Mouse (Mus musculus) intestine, embryonic 14.5 days (tissue): ENCODE measurements at regions not wholly inside any gene's neighbourhood (a gene's known extent, or its start where the extent isn't known, plus 50 kb on each side); places are given as distances from the start of the nearest gene placed in this dataset.

ENCODE experiments used
- ATAC-seq: fragments of 200-750 bp; cut with Nextera tagmentation; replicated peaks from 2 replicates; pipeline ENCODE4 v1.8.0; 2017; ENCODE audit warnings: low read depth, moderate number of reproducible peaks, moderate TSS enrichment, moderate library complexity; ENCODE audit not compliant: low FRiP score, low TSS enrichment
- DNase-seq: peaks from one replicate; pipeline ENCODE4 v3.0.0-alpha.2; 2018; ENCODE audit warnings: low spot score
- H3K27ac ChIP-seq: fragments of 300-500 bp; sonication (generic); 2 replicates; pipeline ENCODE4 v1.5.1; 2014; ENCODE audit warnings: low read depth, mild to moderate bottlenecking, control low read depth
- H3K27me3 ChIP-seq: fragments of 300-500 bp; sonication (generic); replicated peaks from 2 replicates; pipeline ENCODE4 v1.6.1; 2014; ENCODE audit warnings: low read length, control low read depth; ENCODE audit not compliant: control insufficient read depth, insufficient read depth
- H3K36me3 ChIP-seq: fragments of 300-500 bp; sonication (generic); 2 replicates; pipeline ENCODE4 v1.6.1; 2014; ENCODE audit warnings: low read length, control low read depth; ENCODE audit not compliant: control insufficient read depth, insufficient read depth
- H3K4me1 ChIP-seq: fragments of 300-500 bp; sonication (generic); replicated peaks from 2 replicates; pipeline ENCODE4 v1.6.1; 2014; ENCODE audit warnings: low read length, control low read depth, mixed read lengths; ENCODE audit not compliant: control insufficient read depth, insufficient read depth
- H3K4me2 ChIP-seq: fragments of 300-500 bp; sonication (generic); 2 replicates; pipeline ENCODE4 v1.6.1; 2014; ENCODE audit warnings: low read length
- H3K4me3 ChIP-seq: fragments of 300-500 bp; sonication (generic); 2 replicates; pipeline ENCODE4 v1.5.1; 2014; ENCODE audit warnings: low read depth, low read length, control low read depth, mixed read lengths
- H3K9ac ChIP-seq: fragments of 300-500 bp; sonication (generic); 2 replicates; pipeline ENCODE4 v1.6.1; 2014; ENCODE audit warnings: mild to moderate bottlenecking, low read length
- H3K9me3 ChIP-seq: fragments of 300-500 bp; sonication (generic); 2 replicates; pipeline ENCODE4 v1.6.1; 2016; ENCODE audit warnings: low read length, control low read depth; ENCODE audit not compliant: control insufficient read depth
- WGBS: fragments of 180-500 bp; shearing (Covaris S2); extraction: QIAGEN DNeasy Blood & Tissue Kit; methylation state at CpG from one replicate; pipeline ENCODE4 v1.1.7; 2014; 5-methylcytosine and 5-hydroxymethylcytosine counted together

GRCm38 (mm10) chr5:141125870-141126269 is 115.4 kb upstream of the Sdk1 start:
- no peak for ATAC-seq

GRCm38 (mm10) chr5:141126536-141126935 is 114.8 kb upstream of the Sdk1 start:
- Histone ChIP-seq H3K36me3 (no peaks in the 10 kb centered on the region), H3K9me3 (no peaks in the 10 kb centered on the region), H3K27ac (no peak overlapping the region), H3K4me2 (no peak overlapping the region), H3K9ac (no peak overlapping the region), H3K27me3 (no peaks in the 10 kb centered on the region), H3K4me1 (no peaks in the 10 kb centered on the region), H3K4me3 (no peak overlapping the region)
- ATAC-seq (no peak), DNase-seq (no peak)
- WGBS, result 84% methylated on average over 7 of the region's 7 CpGs

More at GRCm38 (mm10) chr5:141125870-141126269, 115.4 kb upstream of the Sdk1 start:
- no peak overlapping the region for H3K4me2 ChIP-seq
- no peak overlapping the region for H3K27ac ChIP-seq
- no peaks in the 10 kb centered on the region for H3K9me3 ChIP-seq
- 81% methylated on average over 7 of the region's 7 CpGs for WGBS
- no peaks in the 10 kb centered on the region for H3K27me3 ChIP-seq
- no peaks in the 10 kb centered on the region for H3K36me3 ChIP-seq
- no peak overlapping the region for H3K4me3 ChIP-seq
- DNase-seq, result no peak
- H3K4me1 ChIP-seq, result no peaks in the 10 kb centered on the region
- no peak overlapping the region for H3K9ac ChIP-seq

- no peaks in the 10 kb centered on the region for H3K27me3 ChIP-seq
- no peak overlapping the region for H3K4me2 ChIP-seq
- H3K9ac ChIP-seq, result no peak overlapping the region
- WGBS, result 94% methylated on average over 1 of the region's 1 CpGs
- H3K9me3 ChIP-seq, result no peaks in the 10 kb centered on the region
- no peaks in the 10 kb centered on the region; the same call in 1 of the 2 replicates for H3K4me1 ChIP-seq
- no peak overlapping the region for H3K27ac ChIP-seq
- H3K36me3 ChIP-seq, result no peaks in the 10 kb centered on the region
- no peak overlapping the region for H3K4me3 ChIP-seq
- ATAC-seq (no peak), DNase-seq (no peak)
Measured at GRCm38 (mm10) chr5:141131036-141131435, 110.3 kb upstream of the Sdk1 start.

GRCm38 (mm10) chr5:141131906-141132305 is 109.4 kb upstream of the Sdk1 start:
- Histone ChIP-seq H3K4me3 (no peak overlapping the region), H3K27me3 (no peaks in the 10 kb centered on the region), H3K9ac (no peak overlapping the region), H3K27ac (no peak overlapping the region), H3K4me2 (no peak overlapping the region), H3K4me1 (no peaks in the 10 kb centered on the region; the same call in 1 of the 2 replicates), H3K36me3 (no peaks in the 10 kb centered on the region), H3K9me3 (no peaks in the 10 kb centered on the region)
- no peak for DNase-seq
- no peak for ATAC-seq
- WGBS, result 41% methylated on average over 9 of the region's 9 CpGs

GRCm38 (mm10) chr5:141136239-141136638 is 105.1 kb upstream of the Sdk1 start:
- no peak for ATAC-seq
- no peak overlapping the region for H3K9ac ChIP-seq
- H3K4me1 ChIP-seq, result peaks cover 7% of the 10 kb centered on the region
- H3K9me3 ChIP-seq, result no peaks in the 10 kb centered on the region
- 35% methylated on average over 4 of the region's 4 CpGs for WGBS
- H3K27ac ChIP-seq, result no peak overlapping the region
- no peak overlapping the region for H3K4me3 ChIP-seq
- H3K27me3 ChIP-seq, result no peaks in the 10 kb centered on the region
- no peak for DNase-seq
- H3K4me2 ChIP-seq, result no peak overlapping the region
- H3K36me3 ChIP-seq, result no peaks in the 10 kb centered on the region

GRCm38 (mm10) chr5:141137716-141138115 is 103.6 kb upstream of the Sdk1 start:
- Histone ChIP-seq H3K4me1 (peaks cover 7% of the 10 kb centered on the region), H3K9me3 (no peaks in the 10 kb centered on the region), H3K27ac (no peak overlapping the region), H3K4me2 (no peak overlapping the region), H3K36me3 (no peaks in the 10 kb centered on the region), H3K9ac (no peak overlapping the region), H3K4me3 (no peak overlapping the region), H3K27me3 (no peaks in the 10 kb centered on the region)
- DNase-seq (no peak), ATAC-seq (no peak)
- WGBS, result 85% methylated on average over 3 of the region's 3 CpGs

GRCm38 (mm10) chr5:141138771-141139360 is 102.4 kb upstream of the Sdk1 start:
- H3K9ac ChIP-seq, result no peak overlapping the region
- no peak for DNase-seq
- H3K9me3 ChIP-seq, result no peaks in the 10 kb centered on the region
- H3K36me3 ChIP-seq, result no peaks in the 10 kb centered on the region
- no peak overlapping the region for H3K27ac ChIP-seq
- WGBS, result 49% methylated on average over 12 of the region's 12 CpGs
- no peak overlapping the region for H3K4me2 ChIP-seq
- no peaks in the 10 kb centered on the region for H3K27me3 ChIP-seq
- peaks cover 7% of the 10 kb centered on the region for H3K4me1 ChIP-seq
- H3K4me3 ChIP-seq, result no peak overlapping the region
- ATAC-seq, result no peak

- H3K27me3 ChIP-seq, result no peaks in the 10 kb centered on the region
- H3K9me3 ChIP-seq, result no peaks in the 10 kb centered on the region
- H3K27ac ChIP-seq, result no peak overlapping the region
- no peak overlapping the region for H3K9ac ChIP-seq
- 35% methylated on average over 14 of the region's 14 CpGs for WGBS
- DNase-seq, result no peak
- no peak overlapping the region; the same call in 1 of the 2 replicates for H3K4me2 ChIP-seq
- ATAC-seq, result no peak
- no peak overlapping the region for H3K4me3 ChIP-seq
- no peaks in the 10 kb centered on the region for H3K36me3 ChIP-seq
- H3K4me1 ChIP-seq, result peaks cover 7% of the 10 kb centered on the region
Measured at GRCm38 (mm10) chr5:141139361-141139912, 101.9 kb upstream of the Sdk1 start.

GRCm38 (mm10) chr5:141160391-141160790 is 80.9 kb upstream of the Sdk1 start:
- Histone ChIP-seq H3K27ac (no peak overlapping the region), H3K27me3 (no peaks in the 10 kb centered on the region), H3K9ac (no peak overlapping the region), H3K4me2 (no peak overlapping the region), H3K4me1 (no peaks in the 10 kb centered on the region), H3K9me3 (no peaks in the 10 kb centered on the region), H3K36me3 (no peaks in the 10 kb centered on the region), H3K4me3 (no peak overlapping the region)
- WGBS, result 82% methylated on average over 8 of the region's 8 CpGs
- no peak for ATAC-seq
- no peak for DNase-seq
